Mouse (Mus musculus) natural killer cell, adult 2 months (primary cell): ENCODE measurements around the gene Ankmy1.

Source experiments
- DNase-seq, 2 experiments: peaks; one replicate each; pipeline ENCODE4 v3.0.0; 2022; ENCODE audit warnings: low spot score in 2 of 2

The Ankmy1 gene

GRCm38 (mm10) chr1:92911721-92912138 is 9.0 kb upstream of the Ankmy1 start:
- DNase-seq, result no peak

GRCm38 (mm10) chr1:92910925-92911720 is 8.4 kb upstream of the Ankmy1 start:
- peak; percentile 11 to 29 for DNase-seq

- peak; percentile 36 to 61 for DNase-seq
Measured at GRCm38 (mm10) chr1:92910239-92910885, 7.7 kb upstream of the Ankmy1 start, which contains the start of gene Rnpepl1. Rnpepl1 (plus strand) TSS chr1:92910783.

- peak in 1 of 2 experiments; percentile 28 for DNase-seq
Measured at GRCm38 (mm10) chr1:92909068-92909467, 6.4 kb upstream of the Ankmy1 start.

- DNase-seq, result no peak
Measured at GRCm38 (mm10) chr1:92908664-92909063, 6.0 kb upstream of the Ankmy1 start.

- DNase-seq, result no peak
Measured at GRCm38 (mm10) chr1:92907632-92908360, 5.1 kb upstream of the Ankmy1 start.

- peak; percentile 79 to 81 for DNase-seq
Measured at GRCm38 (mm10) chr1:92906779-92907631, 4.3 kb upstream of the Ankmy1 start, which contains the start of gene Dusp28. Dusp28 (plus strand) TSS chr1:92906981.

- DNase-seq, result no peak
Measured at GRCm38 (mm10) chr1:92905703-92906310, 3.1 kb upstream of the Ankmy1 start.

- DNase-seq, result no peak
Measured at GRCm38 (mm10) chr1:92903627-92904026, 921 bp upstream of the Ankmy1 start.

- peak; percentile 53 to 74 for DNase-seq
Measured at GRCm38 (mm10) chr1:92895089-92895488, 7.6 kb downstream of the Ankmy1 start.

- no peak for DNase-seq
Measured at GRCm38 (mm10) chr1:92893896-92894295, 8.8 kb downstream of the Ankmy1 start.

- no peak for DNase-seq
Measured at GRCm38 (mm10) chr1:92892791-92893190, 9.9 kb downstream of the Ankmy1 start.

- no peak for DNase-seq
Measured at GRCm38 (mm10) chr1:92888901-92889655, 13.6 kb downstream of the Ankmy1 start.

- no peak for DNase-seq
Measured at GRCm38 (mm10) chr1:92881982-92882381, 20.7 kb downstream of the Ankmy1 start.

- DNase-seq, result no peak
Measured at GRCm38 (mm10) chr1:92880101-92880500, 22.6 kb downstream of the Ankmy1 start.

GRCm38 (mm10) chr1:92879266-92879665 is 23.4 kb downstream of the Ankmy1 start:
- no peak for DNase-seq

GRCm38 (mm10) chr1:92878066-92878741 is 24.5 kb downstream of the Ankmy1 start:
- DNase-seq, result no peak

- no peak for DNase-seq
Measured at GRCm38 (mm10) chr1:92877431-92877978, 25.2 kb downstream of the Ankmy1 start.
